Mouse (Mus musculus) 3T3-L1 (cell line): ENCODE measurements around the gene Psmb11.
A peak's percentile ranks its signal among the peaks of the same experiment; 100 is the strongest.

Experiments used
- DNase-seq: peaks from one replicate; pipeline ENCODE4 v3.0.0-alpha.2; 2015; ENCODE audit warnings: low read depth, low spot score

Gene Psmb11

GRCm38 (mm10) chr14:54621133-54621532 is at the start of gene Psmb11:
TSS of gene Psmb11 (plus strand) at chr14:54621433.
- no peak for DNase-seq

GRCm38 (mm10) chr14:54572122-54572521 is 49.1 kb upstream of the Psmb11 start:
- DNase-seq: no peak

- DNase-seq: peak; percentile 91
Measured at GRCm38 (mm10) chr14:54572790-54573736, 48.2 kb upstream of the Psmb11 start.

DNA sequence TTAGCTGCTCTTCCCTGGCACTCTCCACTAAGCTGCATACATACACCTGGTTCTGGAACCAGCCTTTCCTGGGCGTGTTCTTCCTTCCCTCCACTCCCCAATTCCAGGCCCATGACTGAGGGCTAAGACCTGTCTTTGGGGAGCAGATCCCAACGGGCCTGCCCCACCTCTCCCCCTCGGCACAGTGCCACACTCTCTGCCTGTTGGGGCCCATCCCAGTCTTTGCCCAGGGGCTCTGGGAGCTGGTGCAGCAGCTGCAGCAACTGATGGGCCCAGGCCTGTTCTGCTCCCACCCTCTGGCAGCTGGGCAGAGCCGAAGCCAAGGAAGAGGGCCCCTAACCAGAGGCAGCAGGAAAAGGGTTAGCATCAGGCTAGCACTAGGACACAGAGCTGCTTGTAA is 47.0 kb upstream of the Psmb11 start:
- DNase-seq: peak; percentile 27

DNA sequence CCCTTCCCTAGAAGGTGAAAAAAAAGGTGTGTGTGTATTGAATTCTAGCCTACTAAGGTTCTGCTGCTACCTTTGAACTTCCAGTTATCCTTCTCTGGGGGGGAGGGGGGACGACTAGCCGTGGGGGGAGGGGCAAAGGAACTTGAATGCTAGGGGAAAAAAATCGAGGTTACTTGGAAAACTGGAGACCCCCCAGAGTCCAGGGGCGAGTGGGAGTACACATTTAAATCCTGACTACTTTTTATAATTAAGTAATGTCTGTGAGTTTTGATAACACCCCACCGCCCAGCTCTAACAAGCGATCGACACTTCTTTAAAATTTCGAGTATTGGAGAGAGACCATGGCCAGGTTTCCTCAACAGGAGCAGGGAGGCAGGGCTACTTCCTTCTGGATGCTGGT is 46.2 kb upstream of the Psmb11 start:
- DNase-seq: peak; percentile 22

- DNase-seq: peak; percentile 66
Measured at GRCm38 (mm10) chr14:54575631-54576030, 45.6 kb upstream of the Psmb11 start.

- peak; percentile 21 for DNase-seq
Measured at GRCm38 (mm10) chr14:54576241-54577088, 44.8 kb upstream of the Psmb11 start.

DNA sequence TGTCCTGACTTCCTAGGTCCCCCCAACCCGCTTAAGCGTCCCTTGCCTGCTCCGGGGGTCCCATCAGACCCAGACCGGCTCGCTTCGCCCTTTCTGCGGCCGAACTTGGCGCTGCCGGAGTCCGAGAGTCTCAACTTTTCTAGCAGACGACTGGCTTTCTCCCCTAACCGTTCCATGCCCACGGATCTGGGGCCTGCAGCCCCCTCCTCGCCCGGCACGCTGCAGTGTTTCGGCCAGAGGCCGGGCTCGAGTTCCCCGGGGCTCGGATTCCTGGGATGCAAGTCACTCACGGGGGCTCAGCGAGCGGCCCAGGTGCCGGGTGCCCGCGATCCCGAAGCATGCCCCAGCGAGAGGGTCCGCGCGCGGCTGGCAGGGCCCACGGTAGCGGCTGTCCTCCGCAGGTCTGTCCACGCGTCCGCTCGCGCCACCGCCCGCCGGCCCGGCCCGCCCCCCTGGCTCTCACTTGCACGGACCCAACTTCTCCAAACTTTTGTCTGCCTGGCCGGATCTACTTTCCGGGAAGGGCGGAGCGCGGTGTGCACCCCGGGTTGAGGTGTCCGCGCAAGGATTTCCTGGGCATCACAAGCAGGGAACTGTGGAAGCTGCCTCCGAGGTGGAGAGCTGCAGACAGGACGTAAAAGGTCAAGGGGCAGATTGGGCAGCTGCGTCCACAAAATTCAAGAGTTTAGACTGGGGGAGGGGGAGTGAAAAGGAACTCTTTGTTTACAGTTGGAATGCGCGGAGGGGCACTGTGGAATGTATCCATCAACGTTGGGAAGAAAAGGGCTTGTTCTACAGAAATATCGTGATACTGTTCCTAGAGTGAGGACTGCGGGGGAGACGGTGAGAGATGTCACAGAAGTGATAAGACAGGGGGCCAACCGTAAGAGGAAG is 43.9 kb upstream of the Psmb11 start, which contains the start of gene Ajuba:
Gene Ajuba, minus strand, starts transcription at position 470 of the 894 bp plus-strand sequence.
- peak; percentile 84 for DNase-seq

DNA sequence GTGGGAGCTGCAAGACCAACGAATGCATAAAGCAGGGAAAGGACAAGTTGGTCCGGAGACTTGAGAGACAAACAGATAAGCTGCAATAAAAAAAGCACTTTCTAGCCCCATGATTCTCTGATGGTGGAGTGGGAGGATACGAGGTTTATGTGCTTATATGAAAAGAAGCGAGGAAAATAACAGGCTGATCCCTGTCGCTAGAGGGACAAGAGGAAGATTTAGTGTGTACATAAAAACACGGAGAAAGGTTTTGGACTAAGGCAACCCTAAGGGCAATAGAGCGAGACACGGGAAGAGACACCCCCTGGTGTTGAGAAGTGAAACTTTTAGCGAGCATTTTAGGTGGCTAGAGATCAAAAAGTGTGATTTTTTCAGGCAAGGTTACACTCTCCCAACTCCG is 43.2 kb upstream of the Psmb11 start:
- DNase-seq: peak; percentile 85

GRCm38 (mm10) chr14:54579638-54580037 is 41.6 kb upstream of the Psmb11 start:
- DNase-seq: no peak

GRCm38 (mm10) chr14:54582536-54582935 is 38.7 kb upstream of the Psmb11 start:
- no peak for DNase-seq

- peak; percentile 51 for DNase-seq
Measured at GRCm38 (mm10) chr14:54583681-54584338, 37.4 kb upstream of the Psmb11 start.

DNA sequence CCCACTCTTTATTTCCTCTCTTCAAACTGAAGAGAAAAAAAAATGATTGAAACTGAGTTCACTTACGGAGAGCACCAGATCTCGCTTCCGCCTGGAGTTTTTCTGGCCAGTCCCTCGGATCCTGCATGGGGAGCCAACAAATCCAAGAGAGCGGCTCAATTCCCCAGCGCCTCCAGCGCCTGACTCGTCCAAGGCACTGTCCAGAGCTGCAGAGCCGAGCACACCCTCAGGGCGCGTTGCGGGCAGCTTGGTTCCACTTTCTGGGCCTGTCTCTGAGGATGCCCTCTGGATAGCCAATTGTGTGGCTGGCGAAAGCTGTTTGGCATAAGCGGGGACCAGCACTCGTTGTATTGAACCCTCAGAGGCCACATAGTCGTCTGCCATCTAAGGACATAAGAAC is 30.2 kb upstream of the Psmb11 start:
- DNase-seq: no peak

DNA sequence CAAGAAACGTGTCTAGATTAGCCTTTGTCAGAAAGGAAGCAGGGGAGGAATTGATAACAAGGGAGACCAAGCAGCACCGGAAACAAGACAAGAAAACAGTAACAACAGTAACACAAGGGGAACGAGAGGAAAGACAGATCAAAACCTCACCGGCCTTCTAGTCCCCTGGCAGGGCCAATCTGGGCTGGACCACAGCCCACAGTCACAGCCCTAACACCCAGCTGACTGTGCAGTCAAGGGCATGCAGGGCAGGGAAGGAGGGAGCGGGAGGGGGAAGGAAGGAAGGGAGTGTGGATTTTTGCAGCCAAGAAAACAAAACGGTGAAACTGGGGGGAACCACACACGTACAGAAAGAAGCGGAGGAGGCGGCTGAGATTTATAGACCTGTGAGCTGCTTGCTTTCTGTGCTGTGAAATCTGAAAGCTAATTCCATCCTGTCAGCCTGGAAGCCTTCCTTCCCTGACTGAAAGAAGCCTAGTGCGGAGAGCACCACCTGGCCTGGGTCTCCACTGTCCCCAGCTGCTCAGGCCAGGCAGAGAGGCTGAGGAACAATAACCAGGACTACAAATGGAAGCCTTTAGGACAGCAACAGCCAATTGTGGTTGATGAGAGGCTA is 28.8 kb upstream of the Psmb11 start:
- DNase-seq: no peak

DNA sequence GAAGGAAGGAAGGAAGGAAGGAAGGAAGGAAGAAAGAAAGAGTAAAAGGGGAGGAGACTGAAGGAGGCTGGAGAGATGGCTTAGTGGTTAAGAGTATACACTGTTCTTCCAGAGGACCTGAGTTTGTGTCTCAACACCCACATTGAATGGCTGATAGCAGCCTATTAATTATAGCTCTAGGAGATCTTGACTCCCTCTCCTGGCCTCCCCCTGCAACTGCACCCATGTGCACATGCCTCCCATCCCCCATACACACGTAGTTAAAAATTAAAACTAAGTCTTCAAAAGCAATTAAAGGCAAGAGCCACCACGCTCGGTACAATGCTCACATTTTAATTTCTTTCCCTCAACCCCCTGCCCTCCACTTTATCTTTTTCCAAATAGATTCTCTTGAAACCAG is 27.2 kb upstream of the Psmb11 start:
- no peak for DNase-seq

DNA sequence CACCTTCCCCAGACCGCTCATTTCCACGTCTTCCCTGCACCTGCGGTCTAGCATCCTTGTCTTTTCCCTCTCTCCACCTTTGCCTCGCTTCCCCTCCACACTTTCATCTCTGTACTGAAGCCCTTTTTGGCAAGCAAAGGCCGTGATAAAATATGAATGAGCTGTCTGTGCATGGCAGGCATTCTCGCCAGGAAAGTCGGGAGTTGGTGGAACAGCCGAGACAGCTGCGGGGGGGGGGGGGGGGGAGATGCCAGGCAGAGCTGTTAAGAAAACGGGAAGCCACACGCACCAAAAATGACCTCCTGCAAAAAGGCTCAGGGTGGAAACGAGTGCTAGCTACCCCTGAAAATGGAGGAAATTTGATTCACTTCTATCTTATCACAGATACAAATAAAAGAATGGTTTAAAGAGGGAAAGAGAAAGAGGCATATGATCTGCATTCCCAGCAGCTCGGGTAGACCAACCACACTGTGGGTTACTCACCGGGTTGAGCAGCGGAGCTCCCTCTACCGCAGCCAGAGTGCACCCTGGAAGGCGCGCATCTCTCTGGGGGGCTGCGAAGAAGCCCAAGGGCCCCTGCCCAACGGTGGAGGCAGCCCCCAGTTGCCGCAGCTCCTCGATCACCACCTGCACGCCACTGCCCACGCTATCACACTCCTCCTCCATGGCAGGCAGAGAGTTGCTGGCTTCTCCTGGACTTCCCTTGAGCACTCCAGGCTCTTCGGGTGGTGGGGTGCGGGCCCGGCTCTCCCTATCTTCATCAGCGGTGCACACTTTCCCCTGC is 26.4 kb upstream of the Psmb11 start:
- no peak for DNase-seq

DNA sequence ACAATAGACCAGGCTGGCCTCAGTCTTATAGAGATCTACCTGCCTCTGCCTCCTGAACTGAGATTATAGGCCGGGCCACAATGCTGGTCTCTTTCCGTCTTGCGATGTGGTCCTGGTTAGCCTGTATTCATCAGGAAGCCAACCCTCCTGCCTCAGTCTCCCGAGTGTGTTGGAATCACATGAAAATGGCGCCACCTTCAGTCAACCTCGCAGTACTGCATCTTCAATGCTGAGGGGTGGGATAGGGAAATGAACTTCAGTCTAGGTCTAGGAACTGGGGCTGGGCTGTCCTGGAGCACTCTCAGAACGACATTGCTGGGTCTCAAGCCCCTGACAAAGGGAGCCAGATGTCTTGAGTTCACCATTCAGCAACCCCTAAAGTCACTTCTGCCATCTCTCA is 24.1 kb upstream of the Psmb11 start:
- DNase-seq: no peak

GRCm38 (mm10) chr14:54601601-54602000 is 19.6 kb upstream of the Psmb11 start:
- no peak for DNase-seq

- peak; percentile 50 for DNase-seq
Measured at GRCm38 (mm10) chr14:54602613-54603012, 18.6 kb upstream of the Psmb11 start.
